Mouse (Mus musculus): Measurements from ENCODE around the gene Morn3. TPM values are rescaled to one million over a fixed set of nuclear protein-coding genes. Genes with fewer than 3 reads are reported as not detected.

Morn3 gene
- polyA plus RNA-seq, 1 experiment from 2014 or later: not detected

DNA sequence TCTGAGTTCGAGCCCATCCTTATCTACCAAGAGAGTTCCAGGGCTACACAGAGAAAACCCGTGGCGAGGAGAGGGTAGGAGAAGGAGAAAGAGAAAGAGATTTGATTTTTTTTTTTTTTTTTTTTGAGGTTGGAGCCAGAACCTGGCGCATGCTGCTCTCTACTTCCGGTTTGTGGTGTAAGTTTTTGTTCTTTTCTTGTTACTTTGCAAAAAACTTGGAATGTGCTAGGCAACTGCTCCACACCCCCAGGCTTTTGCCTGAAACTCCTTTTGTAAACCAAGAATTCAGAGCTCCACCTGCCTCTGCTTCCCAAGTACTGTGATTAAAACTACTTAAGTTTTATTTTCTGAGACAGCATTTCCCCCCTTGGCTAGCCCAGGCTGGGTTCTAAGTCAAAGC lies 8.7 kb downstream of the Morn3 start:
- Histone ChIP-seq H3K27me3 (replicated peaks; ENCODE audit: control insufficient read depth, insufficient read depth, low read length) (no peaks in the 10 kb centered on the region), H3K4me1 (replicated peaks; ENCODE audit: control insufficient read depth, insufficient read depth, low read length) (peaks cover 6% of the 10 kb centered on the region; the same call in 1 of the 2 replicates), H3K4me3 (ENCODE audit: low read depth, low read length) (no peak overlapping the region), H3K9ac (ENCODE audit: low read depth, low read length) (no peak overlapping the region), H3K27ac (ENCODE audit: low read depth, low read length) (no peak overlapping the region), H3K9me3 (ENCODE audit: control insufficient read depth) (no peaks in the 10 kb centered on the region), H3K4me2 (replicated peaks; ENCODE audit: low read depth) (no peak overlapping the region), H3K36me3 (ENCODE audit: control insufficient read depth, insufficient read depth) (no peaks in the 10 kb centered on the region)
- no peak for ATAC-seq
- 88% methylated on average over 5 of the region's 5 CpGs for WGBS
- no peak for TF ChIP-seq CTCF (IDR thresholded peaks at IDR 0.05; ENCODE audit: low read depth)

DNA sequence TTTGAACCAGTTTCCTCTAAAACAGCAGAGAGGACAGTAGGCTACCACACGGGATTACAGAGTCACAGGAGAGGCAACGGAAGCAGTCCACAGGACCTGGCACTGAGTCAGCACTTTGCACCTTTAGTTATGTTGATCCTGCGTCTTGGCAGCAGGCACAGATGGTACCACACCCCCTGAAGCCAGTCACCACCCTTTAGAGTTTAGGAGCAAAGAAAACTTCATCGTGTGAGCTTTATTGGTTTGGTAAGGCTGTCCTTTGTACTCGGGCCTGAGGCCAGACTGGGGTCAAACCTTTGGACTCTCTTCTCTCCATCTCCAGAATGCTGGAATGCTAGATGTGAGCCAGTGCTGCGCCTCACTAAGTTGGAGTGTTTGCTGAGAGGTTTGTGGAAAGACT lies 11.3 kb downstream of the Morn3 start:
- Histone ChIP-seq H3K27ac (ENCODE audit: low read depth, low read length) (peak overlapping the region; percentile 61; the same call in 1 of the 2 replicates), H3K9ac (ENCODE audit: low read depth, low read length) (no peak overlapping the region), H3K4me1 (replicated peaks; ENCODE audit: control insufficient read depth, insufficient read depth, low read length) (peaks cover 6% of the 10 kb centered on the region; the same call in 1 of the 2 replicates), H3K4me2 (replicated peaks; ENCODE audit: low read depth) (no peak overlapping the region; the same call in 1 of the 2 replicates), H3K4me3 (ENCODE audit: low read depth, low read length) (no peak overlapping the region), H3K9me3 (ENCODE audit: control insufficient read depth) (peaks cover 4% of the 10 kb centered on the region; the same call in 1 of the 2 replicates), H3K27me3 (replicated peaks; ENCODE audit: control insufficient read depth, insufficient read depth, low read length) (no peaks in the 10 kb centered on the region), H3K36me3 (ENCODE audit: control insufficient read depth, insufficient read depth) (peaks cover 12% of the 10 kb centered on the region; the same call in 1 of the 2 replicates)
- TF ChIP-seq CTCF (IDR thresholded peaks at IDR 0.05; ENCODE audit: low read depth): no peak
- peak; percentile 87 for ATAC-seq
- 12% methylated on average over 6 of the region's 6 CpGs for WGBS

DNA sequence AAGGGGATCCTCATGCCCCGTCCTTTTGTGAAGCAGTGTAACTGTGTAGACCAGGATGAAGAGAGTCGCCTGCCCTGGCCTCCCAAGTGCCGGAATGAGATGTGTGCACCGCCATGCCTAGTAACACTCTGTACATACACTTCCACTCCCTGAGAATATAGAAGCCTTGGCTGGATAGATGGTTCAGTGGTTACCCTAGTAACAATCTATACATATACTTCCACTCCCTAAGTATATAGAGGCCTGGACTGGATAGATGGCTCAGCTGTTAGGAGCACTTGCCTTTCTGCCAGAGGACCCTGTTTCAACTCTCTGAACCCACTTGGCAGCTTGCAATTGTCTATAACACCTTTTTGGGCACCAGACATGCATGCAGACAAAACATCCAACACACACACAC lies 11.7 kb downstream of the Morn3 start:
- WGBS: 64% methylated on average over 4 of the region's 4 CpGs
- ATAC-seq: peak; percentile 60

DNA sequence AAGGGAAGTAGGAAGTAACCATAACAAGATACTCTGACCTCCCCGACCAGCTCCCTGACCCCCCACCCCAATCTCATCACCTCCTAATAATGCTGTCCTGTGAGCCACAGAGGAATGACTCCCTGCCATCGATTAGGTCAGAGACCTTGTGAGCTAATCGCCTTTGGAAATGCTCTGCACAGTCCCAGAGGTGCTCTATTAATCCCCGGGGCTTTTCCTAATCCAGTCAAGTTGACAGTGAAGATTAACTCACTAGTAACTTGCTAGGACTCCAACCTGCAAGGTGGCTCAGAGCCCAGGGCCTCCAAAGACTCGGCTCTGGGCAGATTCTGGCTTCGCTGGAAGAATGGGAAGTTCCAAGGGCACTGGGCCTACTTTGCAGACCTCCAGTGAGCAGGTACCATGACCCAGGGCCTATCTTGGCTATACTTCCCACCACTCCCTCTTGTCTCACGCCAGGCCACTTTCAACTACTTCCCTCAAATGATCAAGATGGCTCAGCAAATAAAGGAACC lies 13.1 kb downstream of the Morn3 start:
- Histone ChIP-seq H3K4me1 (replicated peaks; ENCODE audit: control insufficient read depth, insufficient read depth, low read length) (no peaks in the 10 kb centered on the region; the same call in 1 of the 2 replicates), H3K27me3 (replicated peaks; ENCODE audit: control insufficient read depth, insufficient read depth, low read length) (no peaks in the 10 kb centered on the region), H3K27ac (ENCODE audit: low read depth, low read length) (no peak overlapping the region), H3K9ac (ENCODE audit: low read depth, low read length) (no peak overlapping the region), H3K4me2 (replicated peaks; ENCODE audit: low read depth) (no peak overlapping the region), H3K9me3 (ENCODE audit: control insufficient read depth) (peaks cover 4% of the 10 kb centered on the region; the same call in 1 of the 2 replicates), H3K36me3 (ENCODE audit: control insufficient read depth, insufficient read depth) (peaks cover 25% of the 10 kb centered on the region), H3K4me3 (ENCODE audit: low read depth, low read length) (no peak overlapping the region)
- WGBS: 64% methylated on average over 7 of the region's 7 CpGs
- no peak for TF ChIP-seq CTCF (IDR thresholded peaks at IDR 0.05; ENCODE audit: low read depth)
- no peak for ATAC-seq

More for the DNA sequence above, 11.7 kb downstream of the Morn3 start:
- no peak for TF ChIP-seq CTCF (IDR thresholded peaks at IDR 0.05; ENCODE audit: low read depth)
- H3K36me3 ChIP-seq (ENCODE audit: control insufficient read depth, insufficient read depth): peaks cover 12% of the 10 kb centered on the region; the same call in 1 of the 2 replicates
- H3K4me2 ChIP-seq (replicated peaks; ENCODE audit: low read depth): no peak overlapping the region; the same call in 1 of the 2 replicates
- no peak overlapping the region for H3K9ac ChIP-seq (ENCODE audit: low read depth, low read length)
- H3K27me3 ChIP-seq (replicated peaks; ENCODE audit: control insufficient read depth, insufficient read depth, low read length): no peaks in the 10 kb centered on the region
- no peak overlapping the region for H3K4me3 ChIP-seq (ENCODE audit: low read depth, low read length)
- H3K9me3 ChIP-seq (ENCODE audit: control insufficient read depth): peaks cover 4% of the 10 kb centered on the region; the same call in 1 of the 2 replicates
- H3K4me1 ChIP-seq (replicated peaks; ENCODE audit: control insufficient read depth, insufficient read depth, low read length): peaks cover 6% of the 10 kb centered on the region; the same call in 1 of the 2 replicates
- peak overlapping the region; percentile 61; the same call in 1 of the 2 replicates for H3K27ac ChIP-seq (ENCODE audit: low read depth, low read length)

- TF ChIP-seq CTCF (IDR thresholded peaks at IDR 0.05; ENCODE audit: low read depth): peak; percentile 33; the same call in 1 of the 2 replicates
- Histone ChIP-seq H3K4me3 (ENCODE audit: low read depth, low read length) (no peak overlapping the region), H3K9me3 (ENCODE audit: control insufficient read depth) (peaks cover 4% of the 10 kb centered on the region; the same call in 1 of the 2 replicates), H3K4me1 (replicated peaks; ENCODE audit: control insufficient read depth, insufficient read depth, low read length) (no peaks in the 10 kb centered on the region), H3K27me3 (replicated peaks; ENCODE audit: control insufficient read depth, insufficient read depth, low read length) (no peaks in the 10 kb centered on the region), H3K36me3 (ENCODE audit: control insufficient read depth, insufficient read depth) (peaks cover 27% of the 10 kb centered on the region), H3K9ac (ENCODE audit: low read depth, low read length) (no peak overlapping the region), H3K27ac (ENCODE audit: low read depth, low read length) (no peak overlapping the region), H3K4me2 (replicated peaks; ENCODE audit: low read depth) (no peak overlapping the region)
- ATAC-seq: no peak
- 95% methylated on average over 3 of the region's 3 CpGs for WGBS
These were observed 15.5 kb downstream of the Morn3 start for GRCm38 (mm10) chr5:123031312-123031711.

DNA sequence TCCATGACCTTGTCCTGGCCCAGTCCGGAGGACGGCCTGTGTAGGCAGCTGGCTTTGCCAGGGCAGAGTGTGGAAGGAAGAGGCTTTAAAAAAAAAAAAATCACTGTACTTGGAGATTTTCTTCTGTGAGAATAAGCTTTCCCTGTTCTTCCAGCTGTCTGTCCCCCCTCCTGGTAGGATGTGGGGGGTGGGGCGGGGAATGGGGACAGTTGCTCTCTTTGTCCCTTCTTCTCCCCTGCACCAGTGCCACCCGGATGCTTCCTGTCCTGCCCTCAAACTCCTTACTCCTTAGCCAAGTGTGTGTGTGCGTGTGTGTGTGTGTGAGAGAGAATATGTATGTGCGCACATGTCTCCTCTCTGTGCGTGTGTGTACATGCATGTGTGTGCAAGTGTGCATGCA lies 17.1 kb downstream of the Morn3 start:
- no peak for TF ChIP-seq CTCF (IDR thresholded peaks at IDR 0.05; ENCODE audit: low read depth)
- ATAC-seq: no peak
- Histone ChIP-seq H3K36me3 (ENCODE audit: control insufficient read depth, insufficient read depth) (peaks cover 27% of the 10 kb centered on the region), H3K4me3 (ENCODE audit: low read depth, low read length) (no peak overlapping the region), H3K9me3 (ENCODE audit: control insufficient read depth) (peaks cover 4% of the 10 kb centered on the region; the same call in 1 of the 2 replicates), H3K4me2 (replicated peaks; ENCODE audit: low read depth) (no peak overlapping the region), H3K27me3 (replicated peaks; ENCODE audit: control insufficient read depth, insufficient read depth, low read length) (no peaks in the 10 kb centered on the region), H3K9ac (ENCODE audit: low read depth, low read length) (no peak overlapping the region), H3K27ac (ENCODE audit: low read depth, low read length) (no peak overlapping the region), H3K4me1 (replicated peaks; ENCODE audit: control insufficient read depth, insufficient read depth, low read length) (no peaks in the 10 kb centered on the region)
- 91% methylated on average over 7 of the region's 7 CpGs for WGBS
